Mouse (Mus musculus) embryonic facial prominence, embryonic 12.5 days (tissue): Measurements from ENCODE around the gene Ccdc63. TPM values are rescaled to one million over a fixed set of nuclear protein-coding genes. Genes with fewer than 3 reads are reported as not detected.
"Not testable (repeated sequence)": the region's sequence is repeated elsewhere in the genome, so short reads cannot be mapped to it uniquely, and the experiment has no call there.

Experiments
- ATAC-seq: fragments of 200-750 bp; cut with Nextera tagmentation; 2 replicates; pipeline ENCODE4 v1.8.0; 2017; ENCODE audit not compliant: insufficient number of reproducible peaks, insufficient read depth, low FRiP score, low TSS enrichment
- H3K27ac ChIP-seq: fragments of 300-500 bp; sonication (generic); 2 replicates; pipeline ENCODE4 v1.5.1; 2016; ENCODE audit warnings: mild to moderate bottlenecking
- H3K27me3 ChIP-seq: fragments of 300-500 bp; sonication (generic); 2 replicates; pipeline ENCODE4 v1.6.1; 2016; ENCODE audit warnings: mild to moderate bottlenecking, moderate library complexity
- H3K36me3 ChIP-seq: fragments of 300-500 bp; sonication (generic); 2 replicates; pipeline ENCODE4 v1.6.1; 2016; ENCODE audit warnings: mild to moderate bottlenecking
- H3K4me1 ChIP-seq: fragments of 300-500 bp; sonication (generic); 2 replicates; pipeline ENCODE4 v1.6.1; 2016
- H3K4me2 ChIP-seq: fragments of 300-500 bp; sonication (generic); replicated peaks from 2 replicates; pipeline ENCODE4 v1.6.1; 2016; ENCODE audit warnings: mild to moderate bottlenecking, moderate library complexity
- H3K4me3 ChIP-seq: fragments of 300-500 bp; sonication (generic); 2 replicates; pipeline ENCODE4 v1.5.1; 2016; ENCODE audit warnings: mild to moderate bottlenecking
- H3K9ac ChIP-seq: fragments of 300-500 bp; sonication (generic); 2 replicates; pipeline ENCODE4 v1.6.1; 2016; ENCODE audit warnings: mild to moderate bottlenecking, moderate library complexity
- H3K9me3 ChIP-seq: fragments of 300-500 bp; sonication (generic); 2 replicates; pipeline ENCODE4 v1.6.1; 2016; ENCODE audit warnings: mild to moderate bottlenecking, moderate library complexity
- WGBS: fragments of 180-500 bp; shearing (Covaris S2); methylation state at CpG from one replicate; pipeline ENCODE4 v1.1.7; 2016; 5-methylcytosine and 5-hydroxymethylcytosine counted together
- polyA plus RNA-seq: library from polyadenylated mRNA; unstranded; fragments of >200 nt; fragmentation: Nextera tagmentation; extraction: Ambion mirVana; gene quantifications from 2 replicates; pipeline ENCODE4 v1.2.1, GENCODE M21; 2016

Ccdc63 gene
- polyA plus RNA-seq, 1 experiment from 2014 or later: not detected

DNA sequence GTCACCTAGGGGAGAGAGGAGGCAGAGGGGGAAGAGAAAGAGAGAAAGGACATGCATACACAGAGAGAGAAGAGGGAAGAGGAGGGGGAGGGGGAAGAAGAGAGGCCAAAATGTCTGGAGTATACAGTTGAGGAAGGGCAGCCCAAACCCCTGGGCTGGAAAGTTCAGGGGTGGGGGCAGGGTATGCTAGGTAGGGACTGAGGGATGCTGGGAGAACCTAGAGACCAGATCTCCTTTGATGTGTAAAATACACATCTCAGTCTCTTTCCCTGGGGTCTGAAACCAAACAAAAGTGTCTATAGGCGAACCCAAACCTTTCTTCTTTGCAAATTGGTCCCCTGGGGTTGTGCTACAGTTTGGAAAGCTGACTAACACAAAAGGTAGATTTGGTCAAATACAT, 7.5 kb upstream of the Ccdc63 start:
- 65% methylated on average over 1 of the region's 1 CpGs for WGBS
- H3K9me3 ChIP-seq: no peaks in the 10 kb centered on the region
- peaks cover 8% of the 10 kb centered on the region for H3K4me1 ChIP-seq
- no peak overlapping the region for H3K4me2 ChIP-seq
- no peak for ATAC-seq
- H3K4me3 ChIP-seq: no peak overlapping the region
- H3K9ac ChIP-seq: no peak overlapping the region
- H3K27ac ChIP-seq: no peak overlapping the region
- no peaks in the 10 kb centered on the region for H3K27me3 ChIP-seq
- H3K36me3 ChIP-seq: no peaks in the 10 kb centered on the region

DNA sequence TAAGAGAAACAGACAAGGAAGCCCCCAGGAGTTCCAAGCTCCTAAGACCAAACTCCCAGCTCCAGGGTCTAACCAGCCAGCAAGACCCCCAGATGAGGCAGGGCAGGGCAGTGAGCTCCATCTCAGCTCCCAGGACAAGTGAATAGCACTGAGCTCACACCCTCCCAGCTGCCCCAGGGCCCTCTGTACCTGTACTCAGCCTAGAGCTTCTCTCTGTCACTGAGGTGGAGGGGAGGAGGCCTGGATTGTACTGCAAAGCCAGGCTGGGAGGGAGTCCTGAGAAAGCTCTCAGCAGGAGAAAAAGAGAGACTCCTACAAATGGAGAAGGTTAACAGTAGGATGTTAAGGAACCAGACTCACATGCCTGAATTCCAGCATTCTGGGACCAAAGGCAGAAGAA, 6.0 kb upstream of the Ccdc63 start:
- peak; percentile 67; the same call in 1 of the 2 replicates for ATAC-seq
- H3K4me2 ChIP-seq: peak overlapping the region; percentile 30
- no peaks in the 10 kb centered on the region for H3K27me3 ChIP-seq
- peaks cover 8% of the 10 kb centered on the region for H3K4me1 ChIP-seq
- H3K36me3 ChIP-seq: no peaks in the 10 kb centered on the region
- H3K9me3 ChIP-seq: no peaks in the 10 kb centered on the region
- no peak overlapping the region for H3K4me3 ChIP-seq
- H3K27ac ChIP-seq: peak overlapping the region; percentile 89
- H3K9ac ChIP-seq: no peak overlapping the region; the same call in 1 of the 2 replicates

GRCm38 (mm10) chr5:122146056-122146580, 5.5 kb upstream of the Ccdc63 start:
- no peaks in the 10 kb centered on the region for H3K27me3 ChIP-seq
- H3K36me3 ChIP-seq: no peaks in the 10 kb centered on the region
- H3K9ac ChIP-seq: no peak overlapping the region; the same call in 1 of the 2 replicates
- no peaks in the 10 kb centered on the region for H3K9me3 ChIP-seq
- peak overlapping the region; percentile 89 for H3K27ac ChIP-seq
- ATAC-seq: no peak
- 0 out of 2 replicates have a peak overlapping the region, but pooled peaks have one; percentile 1 for H3K4me3 ChIP-seq
- H3K4me1 ChIP-seq: peaks cover 8% of the 10 kb centered on the region
- WGBS: 25% methylated on average over 10 of the region's 10 CpGs
- H3K4me2 ChIP-seq: peak overlapping the region; percentile 30

DNA sequence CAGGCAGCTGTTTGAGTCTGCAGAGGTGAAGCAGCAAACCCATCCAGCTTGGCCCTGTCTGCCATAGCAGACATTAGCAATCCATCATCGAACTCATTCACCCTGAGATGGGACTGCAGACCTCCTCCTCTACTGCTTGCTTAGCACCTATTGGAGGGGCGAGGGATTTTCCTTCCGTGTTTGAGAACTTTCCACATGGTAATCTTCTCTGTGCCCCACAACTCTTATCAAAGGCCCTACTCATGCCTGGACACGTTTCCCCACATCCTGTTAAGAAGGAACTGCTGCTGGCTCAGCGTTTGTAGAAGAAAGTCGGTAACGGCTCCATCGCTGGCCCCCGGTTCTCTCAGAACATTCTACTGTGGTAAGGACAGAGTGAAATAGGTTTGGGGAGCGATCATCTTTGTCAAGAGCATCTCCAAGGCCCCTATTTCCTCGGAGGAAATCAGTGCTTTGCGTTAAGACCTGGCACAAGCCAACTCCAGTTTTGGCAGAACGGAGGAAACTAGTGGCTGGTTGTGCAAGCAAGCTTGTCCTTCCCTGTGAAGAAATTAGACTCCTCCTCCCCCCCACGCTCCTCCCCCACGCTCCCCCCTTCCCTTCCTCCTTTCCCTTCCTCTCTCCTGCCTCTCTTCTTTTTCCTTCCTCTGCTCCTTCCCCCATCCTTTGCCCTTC, 4.9 kb upstream of the Ccdc63 start:
- peak overlapping the region; percentile 30 for H3K4me2 ChIP-seq
- peak overlapping the region; percentile 89 for H3K27ac ChIP-seq
- peaks cover 8% of the 10 kb centered on the region for H3K4me1 ChIP-seq
- no peak overlapping the region for H3K9ac ChIP-seq
- H3K9me3 ChIP-seq: no peaks in the 10 kb centered on the region
- H3K27me3 ChIP-seq: no peaks in the 10 kb centered on the region
- ATAC-seq: no peak
- 0 out of 2 replicates have a peak overlapping the region, but pooled peaks have one; percentile 1 for H3K4me3 ChIP-seq
- H3K36me3 ChIP-seq: no peaks in the 10 kb centered on the region
- WGBS: 48% methylated on average over 15 of the region's 15 CpGs

DNA sequence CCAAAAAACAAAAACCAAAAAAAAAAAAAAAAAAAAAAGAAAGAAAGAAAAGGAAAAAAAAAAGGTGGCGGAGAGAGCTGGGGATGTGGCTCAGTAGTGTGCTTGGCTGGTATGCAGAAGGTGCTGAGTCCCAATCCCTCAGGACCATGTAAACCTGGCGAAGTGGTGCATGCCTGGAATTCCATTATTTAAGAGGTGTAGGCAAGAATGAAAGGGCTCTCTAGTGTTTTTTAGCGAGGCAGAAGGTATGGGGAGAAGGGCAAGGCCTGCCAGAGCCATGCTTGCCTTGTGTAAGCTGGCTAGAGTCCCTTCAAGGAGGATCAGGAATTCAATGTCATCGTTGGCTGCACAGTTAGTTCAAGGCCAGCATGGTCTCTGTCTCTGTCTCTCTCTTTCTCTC, 4.2 kb upstream of the Ccdc63 start:
- H3K9me3 ChIP-seq: no peaks in the 10 kb centered on the region
- ATAC-seq: no peak
- no peak overlapping the region for H3K4me2 ChIP-seq
- H3K36me3 ChIP-seq: no peaks in the 10 kb centered on the region
- 80% methylated on average over 4 of the region's 4 CpGs for WGBS
- H3K4me3 ChIP-seq: no peak overlapping the region
- no peak overlapping the region for H3K27ac ChIP-seq
- H3K27me3 ChIP-seq: no peaks in the 10 kb centered on the region
- H3K4me1 ChIP-seq: peaks cover 8% of the 10 kb centered on the region
- no peak overlapping the region for H3K9ac ChIP-seq

DNA sequence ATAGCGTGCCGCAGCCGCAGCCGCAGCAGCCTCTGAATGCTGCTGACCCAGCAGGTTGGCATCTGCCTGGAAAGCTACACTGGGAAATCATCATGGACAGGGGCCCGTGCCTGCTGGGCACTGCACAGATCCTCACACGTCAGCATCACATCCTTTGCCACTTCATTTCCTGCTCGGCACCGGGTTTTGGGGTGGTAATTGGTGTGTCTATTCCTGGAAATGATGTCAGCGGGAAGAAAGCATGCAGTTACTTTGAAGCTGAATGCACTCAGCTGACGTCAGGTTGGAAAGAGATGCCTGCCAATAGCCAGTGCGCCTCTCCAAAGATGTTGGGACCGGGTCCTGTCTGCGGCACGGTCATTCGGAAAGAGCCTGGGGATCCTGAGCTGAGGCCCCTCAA, 2.9 kb upstream of the Ccdc63 start:
- H3K36me3 ChIP-seq: no peaks in the 10 kb centered on the region
- H3K9ac ChIP-seq: no peak overlapping the region
- 87% methylated on average over 15 of the region's 15 CpGs for WGBS
- no peaks in the 10 kb centered on the region for H3K9me3 ChIP-seq
- H3K27me3 ChIP-seq: no peaks in the 10 kb centered on the region
- H3K4me1 ChIP-seq: peaks cover 8% of the 10 kb centered on the region
- ATAC-seq: no peak
- H3K27ac ChIP-seq: no peak overlapping the region
- no peak overlapping the region for H3K4me2 ChIP-seq
- no peak overlapping the region for H3K4me3 ChIP-seq

DNA sequence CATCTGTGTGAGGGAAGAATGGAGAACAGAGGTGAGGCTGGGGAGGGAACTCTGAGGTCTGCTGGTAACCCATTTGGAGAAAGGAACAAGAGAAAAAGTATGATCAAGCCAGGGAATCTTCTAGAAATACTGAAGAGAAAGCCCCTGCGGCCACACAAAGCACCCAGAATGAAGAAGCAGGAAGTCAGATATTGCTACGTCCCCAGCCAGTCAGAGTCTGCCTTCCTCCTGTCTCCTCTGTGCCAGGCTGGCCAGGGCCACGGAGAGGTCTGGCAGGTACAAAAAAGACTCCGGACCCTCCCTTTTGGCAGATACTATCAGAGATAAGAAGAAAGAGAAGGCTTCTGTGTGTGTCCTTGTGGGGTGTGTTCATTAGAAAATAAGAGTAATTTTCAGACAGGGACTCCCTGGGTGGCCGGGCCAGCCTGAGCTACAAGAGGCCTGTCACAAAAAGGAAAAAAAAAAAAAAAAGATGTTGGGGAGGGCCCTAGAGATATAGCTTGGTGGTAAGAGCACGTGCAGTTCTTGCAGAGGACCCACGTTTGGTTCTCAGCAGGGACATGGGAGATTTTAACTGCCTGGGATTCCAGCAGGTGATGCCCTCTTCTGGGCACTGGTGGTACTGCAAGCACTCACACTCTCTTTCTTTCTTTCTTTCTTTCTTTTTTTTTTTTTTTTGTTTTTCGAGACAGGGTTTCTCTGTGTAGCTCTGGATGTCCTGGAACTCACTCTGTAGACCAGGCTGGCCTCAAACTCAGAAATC, 1.8 kb upstream of the Ccdc63 start:
- H3K36me3 ChIP-seq: no peaks in the 10 kb centered on the region
- no peaks in the 10 kb centered on the region for H3K27me3 ChIP-seq
- H3K9ac ChIP-seq: no peak overlapping the region
- peaks cover 8% of the 10 kb centered on the region for H3K4me1 ChIP-seq
- 53% methylated on average over 8 of the region's 8 CpGs for WGBS
- no peak overlapping the region for H3K4me3 ChIP-seq
- H3K9me3 ChIP-seq: no peaks in the 10 kb centered on the region
- no peak overlapping the region for H3K27ac ChIP-seq
- ATAC-seq: no peak
- no peak overlapping the region for H3K4me2 ChIP-seq

- H3K27ac ChIP-seq: not testable (repeated sequence)
Measured at GRCm38 (mm10) chr5:122139771-122140170, 852 bp downstream of the Ccdc63 start.

GRCm38 (mm10) chr5:122138856-122139255, 1.8 kb downstream of the Ccdc63 start:
- H3K4me3 ChIP-seq: no peak overlapping the region
- no peaks in the 10 kb centered on the region for H3K27me3 ChIP-seq
- WGBS: 72% methylated on average over 15 of the region's 15 CpGs
- H3K4me1 ChIP-seq: no peaks in the 10 kb centered on the region
- no peaks in the 10 kb centered on the region for H3K36me3 ChIP-seq
- no peaks in the 10 kb centered on the region for H3K9me3 ChIP-seq
- no peak for ATAC-seq
- H3K27ac ChIP-seq: no peak overlapping the region
- no peak overlapping the region for H3K4me2 ChIP-seq
- H3K9ac ChIP-seq: no peak overlapping the region

More at GRCm38 (mm10) chr5:122139771-122140170, 852 bp downstream of the Ccdc63 start:
- not testable (repeated sequence) for H3K27me3 ChIP-seq, H3K9me3 ChIP-seq, ATAC-seq, H3K4me3 ChIP-seq, H3K4me2 ChIP-seq, H3K4me1 ChIP-seq, H3K9ac ChIP-seq, H3K36me3 ChIP-seq
- 71% methylated on average over 2 of the region's 2 CpGs for WGBS

- Histone ChIP-seq H3K9ac (no peak overlapping the region), H3K4me2 (no peak overlapping the region), H3K4me3 (no peak overlapping the region), H3K9me3 (no peaks in the 10 kb centered on the region), H3K27me3 (no peaks in the 10 kb centered on the region), H3K36me3 (no peaks in the 10 kb centered on the region), H3K4me1 (peaks cover 8% of the 10 kb centered on the region; the same call in 1 of the 2 replicates), H3K27ac (no peak overlapping the region)
- no peak for ATAC-seq
- WGBS: 82% methylated on average over 14 of the region's 14 CpGs
Measured at GRCm38 (mm10) chr5:122136508-122137408, 3.9 kb downstream of the Ccdc63 start.

- Histone ChIP-seq H3K4me1 (peaks cover 15% of the 10 kb centered on the region), H3K4me2 (no peak overlapping the region)
- 63% methylated on average over 3 of the region's 3 CpGs for WGBS
Measured at GRCm38 (mm10) chr5:122135290-122135882, 5.2 kb downstream of the Ccdc63 start.

More at GRCm38 (mm10) chr5:122135290-122135882, 5.2 kb downstream of the Ccdc63 start:
- no peak for ATAC-seq
- H3K27ac ChIP-seq: no peak overlapping the region
- H3K9me3 ChIP-seq: no peaks in the 10 kb centered on the region
- H3K36me3 ChIP-seq: no peaks in the 10 kb centered on the region
- peaks cover 5% of the 10 kb centered on the region; the same call in 1 of the 2 replicates for H3K27me3 ChIP-seq
- no peak overlapping the region for H3K4me3 ChIP-seq
- no peak overlapping the region for H3K9ac ChIP-seq
